Mouse (Mus musculus) MEL (cell line): ENCODE results near the gene Zfp566. TPM values are rescaled to one million over a fixed set of nuclear protein-coding genes. Genes with fewer than 3 reads are reported as not detected.

Experiments used
- DNase-seq: peaks from one replicate; pipeline ENCODE4 v3.0.0; 2011; ENCODE audit warnings: low read depth, low spot score
- H3K27ac ChIP-seq: 2 replicates; pipeline ENCODE4 v1.5.1; 2012; ENCODE audit warnings: low read depth, mild to moderate bottlenecking, control low read depth, low read length, moderate library complexity; ENCODE audit not compliant: control insufficient read depth
- H3K27me3 ChIP-seq, 2 experiments: fragments of 150-350 bp in 1 of 2; sonication (generic) in 1 of 2; 2 replicates each; pipeline ENCODE4 v1.6.1; 2012; ENCODE audit warnings: low read length in 2 of 2, mild to moderate bottlenecking in 2 of 2, improper control_type of control experiment in 1 of 2, moderate library complexity in 1 of 2; ENCODE audit not compliant: insufficient read depth in 2 of 2, control insufficient read depth in 1 of 2
- H3K36me3 ChIP-seq, 2 experiments: 2 replicates each; pipeline ENCODE4 v1.6.1; 2012 to 2014; ENCODE audit warnings: low read length in 2 of 2, improper control_type of control experiment in 1 of 2, inconsistent platforms in 1 of 2, mild to moderate bottlenecking in 1 of 2; ENCODE audit not compliant: insufficient read depth in 2 of 2, control insufficient read depth in 1 of 2
- H3K4me1 ChIP-seq, 2 experiments: fragments of 150-350 bp in 1 of 2; sonication (generic) in 1 of 2; 2 replicates each; pipeline ENCODE4 v1.6.1; 2012; ENCODE audit warnings: low read length in 2 of 2, improper control_type of control experiment in 1 of 2, mild to moderate bottlenecking in 1 of 2; ENCODE audit not compliant: insufficient read depth in 2 of 2, control insufficient read depth in 1 of 2
- H3K4me3 ChIP-seq, 2 experiments: fragments of 150-350 bp in 1 of 2; sonication (generic) in 1 of 2; 2 replicates each; pipeline ENCODE4 v1.5.1; 2012; ENCODE audit warnings: low read depth in 2 of 2, low read length in 2 of 2, mild to moderate bottlenecking in 2 of 2, moderate library complexity in 2 of 2, control low read depth in 1 of 2, improper control_type of control experiment in 1 of 2; ENCODE audit not compliant: control insufficient read depth in 1 of 2, insufficient read depth in 1 of 2
- H3K79me2 ChIP-seq: 2 replicates; pipeline ENCODE4 v1.6.1; 2012; ENCODE audit warnings: mild to moderate bottlenecking, low read length, moderate library complexity; ENCODE audit not compliant: control insufficient read depth, poor library complexity, insufficient read depth
- H3K9ac ChIP-seq: 2 replicates; pipeline ENCODE4 v1.6.1; 2012; ENCODE audit warnings: low read depth, mild to moderate bottlenecking, control low read depth, low read length, moderate library complexity; ENCODE audit not compliant: control insufficient read depth, poor library complexity, severe bottlenecking
- H3K9me3 ChIP-seq: fragments of 150-350 bp; sonication (generic); replicated peaks from 2 replicates; pipeline ENCODE4 v1.6.1; 2012; ENCODE audit warnings: mild to moderate bottlenecking, low read length, improper control_type of control experiment, moderate library complexity; ENCODE audit not compliant: insufficient read depth
- BHLHE40 ChIP-seq: IDR thresholded peaks from 2 replicates; pipeline ENCODE4 v1.6.1; 2012; ENCODE audit warnings: low read depth, mild to moderate bottlenecking, inconsistent platforms, low read length, improper control_type of control experiment, borderline replicate concordance
- CHD1 ChIP-seq: IDR thresholded peaks from 2 replicates; pipeline ENCODE4 v1.6.1; 2012; ENCODE audit warnings: low read depth, mild to moderate bottlenecking, inconsistent platforms, low read length, improper control_type of control experiment
- CHD2 ChIP-seq: IDR thresholded peaks from 2 replicates; pipeline ENCODE4 v1.6.1; 2011; ENCODE audit warnings: low read length, improper control_type of control experiment
- ELF1 ChIP-seq: IDR thresholded peaks from 2 replicates; pipeline ENCODE4 v1.6.1; 2014; ENCODE audit warnings: low read depth, mild to moderate bottlenecking, inconsistent platforms, low read length, improper control_type of control experiment, moderate library complexity
- EP300 ChIP-seq, 2 experiments: IDR thresholded peaks; 2 replicates each; pipeline ENCODE4 v1.6.1; 2011; ENCODE audit warnings: improper control_type of control experiment in 2 of 2, low read length in 2 of 2, low read depth in 1 of 2, mild to moderate bottlenecking in 1 of 2
- ETS1 ChIP-seq: IDR thresholded peaks from 2 replicates; pipeline ENCODE4 v1.6.1; 2012; ENCODE audit warnings: low read depth, mild to moderate bottlenecking, inconsistent platforms, low read length, improper control_type of control experiment, moderate library complexity
- GABPA ChIP-seq: IDR thresholded peaks from 2 replicates; pipeline ENCODE4 v1.6.1; 2012; ENCODE audit warnings: low read depth, mild to moderate bottlenecking, inconsistent platforms, low read length, improper control_type of control experiment, moderate library complexity
- GATA1 ChIP-seq: IDR thresholded peaks from 2 replicates; pipeline ENCODE4 v1.6.1; 2011; ENCODE audit warnings: low read depth, low read length, improper control_type of control experiment
- HCFC1 ChIP-seq: IDR thresholded peaks from 2 replicates; pipeline ENCODE4 v1.6.1; 2012; ENCODE audit warnings: low read depth, mild to moderate bottlenecking, inconsistent platforms, low read length, improper control_type of control experiment, moderate library complexity
- JUND ChIP-seq: IDR thresholded peaks from 2 replicates; pipeline ENCODE4 v1.6.1; 2011; ENCODE audit warnings: low read depth, mild to moderate bottlenecking, improper control_type of control experiment, low read length
- KAT2A ChIP-seq: conservative IDR thresholded peaks from 2 replicates; pipeline ENCODE4 v1.6.1; 2012; ENCODE audit warnings: low read depth, low read length, improper control_type of control experiment, inconsistent platforms
- MEF2A ChIP-seq: IDR thresholded peaks from 2 replicates; pipeline ENCODE4 v1.6.1; 2014; ENCODE audit warnings: low read depth, mild to moderate bottlenecking, inconsistent platforms, low read length, improper control_type of control experiment; ENCODE audit not compliant: poor library complexity, insufficient replicate concordance, severe bottlenecking; ENCODE audit errors: extremely low read depth
- MXI1 ChIP-seq: IDR thresholded peaks from 2 replicates; pipeline ENCODE4 v1.6.1; 2011; ENCODE audit warnings: mild to moderate bottlenecking, low read depth, low read length, improper control_type of control experiment
- MYB ChIP-seq: IDR thresholded peaks from 2 replicates; pipeline ENCODE4 v1.6.1; 2011; ENCODE audit warnings: mild to moderate bottlenecking, low read depth, low read length, improper control_type of control experiment
- NRF1 ChIP-seq: IDR thresholded peaks from 2 replicates; pipeline ENCODE4 v1.6.1; 2014; ENCODE audit warnings: low read depth, mild to moderate bottlenecking, inconsistent platforms, low read length, improper control_type of control experiment, moderate library complexity; ENCODE audit not compliant: poor library complexity, insufficient read depth, severe bottlenecking
- POLR2AphosphoS2 ChIP-seq: IDR thresholded peaks from 2 replicates; pipeline ENCODE4 v1.6.1; 2011; ENCODE audit warnings: low read length, improper control_type of control experiment
- POLR2AphosphoS5 ChIP-seq: IDR thresholded peaks from 2 replicates; pipeline ENCODE4 v1.6.1; 2012; ENCODE audit warnings: low read depth, borderline replicate concordance, mild to moderate bottlenecking, inconsistent platforms, low read length, moderate library complexity, mixed read lengths
- RAD21 ChIP-seq: IDR thresholded peaks from 2 replicates; pipeline ENCODE4 v1.6.1; 2011; ENCODE audit warnings: mild to moderate bottlenecking, low read depth, low read length, improper control_type of control experiment
- SIN3A ChIP-seq: IDR thresholded peaks from 2 replicates; pipeline ENCODE4 v1.6.1; 2012; ENCODE audit warnings: low read length, improper control_type of control experiment, inconsistent platforms
- SMC3 ChIP-seq: IDR thresholded peaks from 2 replicates; pipeline ENCODE4 v1.6.1; 2011; ENCODE audit warnings: low read depth, low read length, improper control_type of control experiment
- TAL1 ChIP-seq: IDR thresholded peaks from 2 replicates; pipeline ENCODE4 v1.6.1; 2012; ENCODE audit warnings: mild to moderate bottlenecking, inconsistent platforms, low read length, moderate library complexity, mixed read lengths
- UBTF ChIP-seq: IDR thresholded peaks from 2 replicates; pipeline ENCODE4 v1.6.1; 2012; ENCODE audit warnings: low read depth, mild to moderate bottlenecking, inconsistent platforms, low read length, improper control_type of control experiment, moderate library complexity, borderline replicate concordance; ENCODE audit not compliant: insufficient read depth
- USF1 ChIP-seq: IDR thresholded peaks from 2 replicates; pipeline ENCODE4 v1.6.1; 2014; ENCODE audit warnings: low read depth, mild to moderate bottlenecking, inconsistent platforms, low read length, improper control_type of control experiment, moderate library complexity
- USF2 ChIP-seq, 2 experiments: IDR thresholded peaks; 2 replicates each; pipeline ENCODE4 v1.6.1; 2011 to 2012; ENCODE audit warnings: improper control_type of control experiment in 2 of 2, low read length in 2 of 2, borderline replicate concordance in 1 of 2, inconsistent platforms in 1 of 2, low read depth in 1 of 2, mild to moderate bottlenecking in 1 of 2; ENCODE audit not compliant: insufficient read depth in 1 of 2
- ZNF384 ChIP-seq: IDR thresholded peaks from 2 replicates; pipeline ENCODE4 v1.6.1; 2012; ENCODE audit warnings: low read depth, mild to moderate bottlenecking, inconsistent platforms, low read length, improper control_type of control experiment
- polyA plus RNA-seq, 2 experiments: library from polyadenylated mRNA; stranded (reverse) in 1 of 2; unstranded in 1 of 2; fragments of >175 nt in 1 of 2; fragments of >200 nt in 1 of 2; gene quantifications; 2 replicates each; pipeline versions ENCODE4 v1.2.1 to v1.2.4; 2012; ENCODE audit warnings: low replicate concordance in 2 of 2, low read depth in 1 of 2; ENCODE audit not compliant: insufficient read length in 2 of 2, insufficient read depth in 1 of 2, missing spikeins in 1 of 2
- total RNA-seq: library from RNA; depleted of rRNA; stranded (reverse); fragments of 300-350 nt; gene quantifications from 2 replicates; pipeline ENCODE4 v1.2.3, GENCODE M21; 2012

Zfp566 gene
- total and polyA plus RNA-seq, 3 experiments, result 7.3 to 8.0 TPM; not detected in 1

DNA sequence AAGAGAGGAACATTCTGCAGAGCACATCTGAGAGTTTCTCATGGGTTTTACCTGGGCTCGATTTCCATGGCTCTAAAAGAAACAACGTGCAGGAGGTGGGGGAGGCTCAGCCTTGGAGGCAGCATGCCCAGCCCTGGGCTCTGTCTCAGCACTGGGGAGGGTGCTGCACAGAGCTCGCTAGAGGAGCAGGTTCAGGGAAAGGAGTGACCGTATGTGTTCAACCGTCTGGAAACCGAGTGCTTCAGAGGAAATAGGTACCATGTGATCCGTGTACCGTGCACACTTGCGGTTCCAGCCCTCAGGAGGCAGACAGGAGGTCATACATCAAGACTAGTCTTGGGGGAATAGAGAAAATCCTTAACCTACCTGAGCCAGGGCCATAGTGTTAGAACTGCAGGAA lies 46.0 kb downstream of the Zfp566 start:
- Histone ChIP-seq H3K27ac (no peak overlapping the region), H3K4me3 (no peak overlapping the region), H3K9ac (no peak overlapping the region), H3K4me1 (no peaks in the 10 kb centered on the region), H3K79me2 (no peaks in the 10 kb centered on the region), H3K9me3 (no peaks in the 10 kb centered on the region), H3K36me3 (no peaks in the 10 kb centered on the region), H3K27me3 (no peaks in the 10 kb centered on the region)
- no peak for DNase-seq
- TF ChIP-seq GATA1 (no peak), USF1 (no peak), ZNF384 (no peak), POLR2AphosphoS2 (no peak), NRF1 (no peak), UBTF (no peak), EP300 (IDR thresholded peaks at IDR 0.05; ENCODE audit: low read depth in 1 of 2, low read length in 2 of 2) (no peak), TAL1 (no peak), BHLHE40 (no peak), KAT2A (no peak), POLR2AphosphoS5 (no peak), MYB (no peak), GABPA (no peak), HCFC1 (no peak), CHD2 (no peak), ELF1 (no peak)

DNA sequence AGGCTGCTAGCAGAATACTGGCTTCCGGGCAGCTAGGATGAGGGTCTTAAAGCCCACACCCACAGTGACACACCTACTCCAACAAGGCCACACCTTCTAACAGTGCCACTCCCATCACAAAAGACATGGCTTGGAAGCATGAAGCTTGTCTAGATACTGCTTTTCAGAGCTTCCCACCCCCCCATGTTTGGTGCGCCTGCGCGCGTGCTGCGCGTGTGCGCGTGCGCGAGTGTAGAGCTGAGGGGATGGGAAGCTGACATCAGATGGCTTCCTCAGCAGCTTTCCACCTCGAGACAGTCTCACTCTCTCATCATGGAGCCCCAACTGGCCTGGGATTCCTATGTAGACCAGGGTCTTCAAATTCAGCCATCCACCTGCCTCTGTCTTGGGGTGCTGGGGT lies 56.0 kb downstream of the Zfp566 start:
- H3K4me1 ChIP-seq, result peaks cover 0 to 3% of the 10 kb centered on the region in 2 experiments; a peak in 1 of 4 replicates
- H3K27me3 ChIP-seq, result no peaks in the 10 kb centered on the region
- H3K9ac ChIP-seq, result no peak overlapping the region

More for the DNA sequence above, 56.0 kb downstream of the Zfp566 start:
- Histone ChIP-seq H3K9me3 (no peaks in the 10 kb centered on the region), H3K27ac (no peak overlapping the region), H3K4me3 (no peak overlapping the region), H3K36me3 (peaks cover 0 to 2% of the 10 kb centered on the region in 2 experiments; a peak in 2 of 4 replicates), H3K79me2 (no peaks in the 10 kb centered on the region)
- no peak for TF ChIP-seq BHLHE40
- TF ChIP-seq ELF1, result no peak
- no peak for TF ChIP-seq MXI1
- no peak for TF ChIP-seq TAL1
- TF ChIP-seq RAD21, result no peak
- no peak for TF ChIP-seq ETS1
- no peak for TF ChIP-seq GATA1
- TF ChIP-seq HCFC1, result no peak
- no peak for TF ChIP-seq USF2 (IDR thresholded peaks at IDR 0.05; ENCODE audit: borderline replicate concordance in 1 of 2, insufficient read depth in 1 of 2, low read depth in 1 of 2, low read length in 2 of 2)
- no peak for TF ChIP-seq CHD1
- no peak for TF ChIP-seq CHD2
- TF ChIP-seq SIN3A, result no peak
- TF ChIP-seq JUND, result no peak
- TF ChIP-seq SMC3, result no peak
- no peak for TF ChIP-seq MEF2A
- TF ChIP-seq USF1, result no peak
- TF ChIP-seq MYB, result no peak
- no peak for DNase-seq
